Mouse (Mus musculus) thymus, postnatal 10 days (tissue): Measurements from ENCODE around the gene Lhcgr.
A peak's percentile ranks its signal among the peaks of the same experiment; 100 is the strongest.

Source experiments
- DNase-seq, 2 experiments: peaks; one replicate each; pipeline ENCODE4 v3.0.0; 2021; ENCODE audit warnings: low spot score in 2 of 2

The Lhcgr gene

GRCm38 (mm10) chr17:88706231-88706649 is 85.5 kb downstream of the Lhcgr start:
- no peak for DNase-seq

DNA sequence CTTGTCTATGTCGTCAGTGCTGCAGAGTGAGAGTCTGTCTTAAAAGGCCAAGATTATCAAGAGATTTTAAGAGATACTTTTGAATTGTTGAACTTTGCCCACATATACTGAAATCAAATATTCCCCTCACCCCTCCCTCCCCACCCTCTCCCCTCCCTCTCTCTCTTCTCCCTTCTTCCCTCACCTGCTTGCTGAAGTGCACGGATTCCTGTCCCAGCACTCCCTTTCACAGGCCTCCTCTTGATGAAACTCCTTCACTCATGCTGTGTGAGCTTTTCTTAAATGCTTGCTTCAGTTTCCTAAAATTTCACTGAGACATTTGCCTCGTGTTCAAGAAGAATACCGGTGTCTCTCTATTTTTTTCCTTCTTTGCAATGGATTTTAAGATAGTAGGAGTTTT is 88.7 kb downstream of the Lhcgr start:
- no peak for DNase-seq

DNA sequence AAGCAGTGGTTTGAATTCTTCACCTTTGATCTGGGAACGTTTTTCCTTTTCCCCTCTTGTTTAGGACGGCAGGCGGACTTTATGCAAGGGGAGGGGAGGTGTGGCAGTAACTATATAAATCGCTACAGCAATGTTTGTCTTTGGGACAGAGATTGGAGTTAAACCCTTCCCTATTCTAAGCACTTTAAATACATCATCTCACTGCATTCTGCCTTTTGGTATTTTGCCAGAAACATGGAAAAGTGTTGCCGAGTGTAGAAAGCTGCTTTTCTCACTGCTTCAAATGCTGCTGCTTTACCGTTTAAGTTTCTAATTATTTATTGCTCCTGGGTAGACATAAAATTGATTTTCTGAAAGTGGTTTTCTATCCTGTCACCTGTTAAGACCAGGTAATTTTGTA is 89.4 kb downstream of the Lhcgr start:
- DNase-seq: no peak

GRCm38 (mm10) chr17:88700901-88701300 is 90.9 kb downstream of the Lhcgr start:
- DNase-seq: no peak

GRCm38 (mm10) chr17:88696656-88697333 is 95.0 kb downstream of the Lhcgr start:
- no peak for DNase-seq

- DNase-seq: no peak
These were observed 103.6 kb downstream of the Lhcgr start for GRCm38 (mm10) chr17:88688226-88688625.

- no peak for DNase-seq
These were observed 116.2 kb downstream of the Lhcgr start for GRCm38 (mm10) chr17:88675310-88676309.

GRCm38 (mm10) chr17:88670800-88671199 is 121.0 kb downstream of the Lhcgr start:
- DNase-seq: no peak

- no peak for DNase-seq
These were observed 121.9 kb downstream of the Lhcgr start for GRCm38 (mm10) chr17:88669921-88670320.

DNA sequence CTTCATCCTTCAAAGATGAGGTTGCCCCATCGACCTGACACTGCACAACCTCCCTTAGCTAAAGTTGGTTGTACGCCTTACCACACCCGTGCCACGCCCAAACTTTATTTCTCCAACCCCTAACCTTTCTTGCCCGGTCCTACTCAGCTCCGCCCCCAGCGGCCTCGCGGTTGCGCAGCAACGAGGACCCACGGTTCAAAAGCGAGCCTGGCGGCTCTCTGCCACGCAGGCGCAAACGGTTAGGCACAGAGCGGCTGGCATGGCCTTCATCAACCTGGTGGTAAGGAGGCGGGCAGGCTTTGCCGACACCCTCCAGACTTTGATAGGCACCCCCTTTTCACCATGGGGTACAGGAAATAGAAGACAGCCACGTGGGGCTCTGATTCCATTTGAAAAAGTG is 123.3 kb downstream of the Lhcgr start, which contains the start of gene Gtf2a1l:
Gene Gtf2a1l, plus strand, starts transcription at position 209 of the 400 bp plus-strand sequence.
- DNase-seq: peak; percentile 11 to 26
